Mouse (Mus musculus) testis, adult 2 months (tissue): ENCODE measurements at regions not wholly inside any gene's neighbourhood (a gene's known extent, or its start where the extent isn't known, plus 50 kb on each side); places are given as distances from the start of the nearest gene placed in this dataset.

Source experiments
- H3K27ac ChIP-seq: fragments of 200-500 bp; 2 replicates; pipeline ENCODE4 v1.5.1; 2012; ENCODE audit warnings: low read depth, low read length; ENCODE audit not compliant: control insufficient read depth, insufficient read depth
- H3K27me3 ChIP-seq: fragments of 200-500 bp; 2 replicates; pipeline ENCODE4 v1.6.1; 2012; ENCODE audit warnings: mild to moderate bottlenecking, low read length, moderate library complexity; ENCODE audit not compliant: control insufficient read depth, insufficient read depth
- H3K36me3 ChIP-seq: fragments of 200-500 bp; 2 replicates; pipeline ENCODE4 v1.6.1; 2012; ENCODE audit warnings: mild to moderate bottlenecking, low read length; ENCODE audit not compliant: control insufficient read depth, insufficient read depth
- H3K4me1 ChIP-seq: fragments of 200-500 bp; 2 replicates; pipeline ENCODE4 v1.6.1; 2012; ENCODE audit warnings: low read length; ENCODE audit not compliant: control insufficient read depth, insufficient read depth
- H3K4me3 ChIP-seq: fragments of 200-500 bp; 2 replicates; pipeline ENCODE4 v1.5.1; 2012; ENCODE audit warnings: low read depth, mild to moderate bottlenecking, low read length, moderate library complexity, mixed read lengths; ENCODE audit not compliant: control insufficient read depth
- CTCF ChIP-seq: fragments of 200-500 bp; IDR thresholded peaks from 2 replicates; pipeline ENCODE4 v1.5.1; 2012; ENCODE audit warnings: low read depth, mild to moderate bottlenecking, inconsistent platforms, low read length, moderate library complexity; ENCODE audit not compliant: control insufficient read depth, insufficient read depth, insufficient replicate concordance
- POLR2A ChIP-seq: fragments of 200-500 bp; IDR thresholded peaks from 2 replicates; pipeline ENCODE4 v1.6.1; 2012; ENCODE audit warnings: low read depth, mild to moderate bottlenecking, inconsistent platforms, low read length, moderate library complexity; ENCODE audit not compliant: control insufficient read depth

- no peaks in the 10 kb centered on the region for H3K4me1 ChIP-seq
- H3K36me3 ChIP-seq = no peaks in the 10 kb centered on the region
- no peak overlapping the region for H3K27ac ChIP-seq
- H3K4me3 ChIP-seq = no peak overlapping the region
- H3K27me3 ChIP-seq = no peaks in the 10 kb centered on the region
- TF ChIP-seq CTCF (no peak), POLR2A (no peak)
Measured at GRCm38 (mm10) chr14:76265819-76266218, 148.9 kb upstream of the Tsc22d1 start.

GRCm38 (mm10) chr14:76266249-76266648 lies 148.5 kb upstream of the Tsc22d1 start:
- TF ChIP-seq POLR2A = no peak
- peak; percentile 70; the same call in 1 of the 2 replicates for TF ChIP-seq CTCF
- Histone ChIP-seq H3K4me3 (no peak overlapping the region), H3K4me1 (no peaks in the 10 kb centered on the region), H3K27me3 (no peaks in the 10 kb centered on the region), H3K36me3 (no peaks in the 10 kb centered on the region), H3K27ac (no peak overlapping the region)

- no peaks in the 10 kb centered on the region for H3K27me3 ChIP-seq
- TF ChIP-seq POLR2A = no peak
- TF ChIP-seq CTCF = no peak
- H3K36me3 ChIP-seq = no peaks in the 10 kb centered on the region
- H3K27ac ChIP-seq = no peak overlapping the region
- no peak overlapping the region for H3K4me3 ChIP-seq
- H3K4me1 ChIP-seq = no peaks in the 10 kb centered on the region
Measured at GRCm38 (mm10) chr14:76267091-76267490, 147.7 kb upstream of the Tsc22d1 start.

- Histone ChIP-seq H3K36me3 (no peaks in the 10 kb centered on the region), H3K4me1 (no peaks in the 10 kb centered on the region), H3K4me3 (no peak overlapping the region), H3K27me3 (no peaks in the 10 kb centered on the region), H3K27ac (no peak overlapping the region)
- TF ChIP-seq CTCF (no peak), POLR2A (no peak)
Measured at GRCm38 (mm10) chr14:76271190-76271589, 143.6 kb upstream of the Tsc22d1 start.

GRCm38 (mm10) chr14:76272840-76273239 lies 141.9 kb upstream of the Tsc22d1 start:
- Histone ChIP-seq H3K27me3 (no peaks in the 10 kb centered on the region), H3K27ac (no peak overlapping the region), H3K36me3 (no peaks in the 10 kb centered on the region), H3K4me1 (no peaks in the 10 kb centered on the region), H3K4me3 (no peak overlapping the region)
- TF ChIP-seq POLR2A (no peak), CTCF (no peak)

GRCm38 (mm10) chr14:76276655-76277054 lies 138.1 kb upstream of the Tsc22d1 start:
- no peaks in the 10 kb centered on the region for H3K27me3 ChIP-seq
- TF ChIP-seq CTCF (no peak), POLR2A (no peak)
- H3K36me3 ChIP-seq = no peaks in the 10 kb centered on the region
- no peaks in the 10 kb centered on the region for H3K4me1 ChIP-seq
- no peak overlapping the region for H3K27ac ChIP-seq
- no peak overlapping the region for H3K4me3 ChIP-seq

GRCm38 (mm10) chr14:76278751-76279450 lies 135.9 kb upstream of the Tsc22d1 start:
- TF ChIP-seq CTCF (no peak), POLR2A (no peak)
- no peaks in the 10 kb centered on the region for H3K36me3 ChIP-seq
- H3K4me3 ChIP-seq = no peak overlapping the region
- no peak overlapping the region for H3K27ac ChIP-seq
- H3K4me1 ChIP-seq = no peaks in the 10 kb centered on the region
- no peaks in the 10 kb centered on the region for H3K27me3 ChIP-seq
